Mouse (Mus musculus) small intestine, adult 2 months (tissue): ENCODE data around the gene Dus1l.
"Not testable (repeated sequence)": the region's sequence is repeated elsewhere in the genome, so short reads cannot be mapped to it uniquely, and the experiment has no call there.

ENCODE experiments used
- CTCF ChIP-seq: fragments of 200-500 bp; IDR thresholded peaks from 2 replicates; pipeline ENCODE4 v1.5.1; 2012; ENCODE audit warnings: low read depth, mild to moderate bottlenecking, control low read depth, inconsistent platforms, low read length, moderate library complexity, mixed read lengths; ENCODE audit not compliant: insufficient replicate concordance, insufficient read length; ENCODE audit errors: extremely low read depth
- POLR2A ChIP-seq: fragments of 200-500 bp; IDR thresholded peaks from 2 replicates; pipeline ENCODE4 v1.6.1; 2012; ENCODE audit warnings: low read depth, mild to moderate bottlenecking, control low read depth, inconsistent platforms, low read length, moderate library complexity

DNA sequence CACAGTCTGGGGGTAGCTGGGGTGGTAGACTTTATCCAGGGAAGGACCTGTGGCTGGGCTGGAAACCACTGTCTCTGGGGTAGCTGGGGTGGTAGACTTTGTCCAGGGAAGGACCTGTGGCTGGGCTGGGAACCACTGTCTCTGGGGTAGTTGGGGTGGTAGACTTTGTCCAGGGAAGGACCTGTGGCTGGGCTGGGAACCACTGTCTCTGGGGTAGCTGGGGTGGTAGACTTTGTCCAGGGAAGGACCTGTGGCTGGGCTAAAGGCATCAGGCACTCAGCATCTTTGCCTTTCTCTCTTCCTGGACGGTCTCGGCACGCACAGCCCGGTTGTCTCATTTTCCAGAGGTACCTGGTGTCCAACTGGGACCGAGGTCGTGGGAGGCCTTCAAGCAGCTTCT, 14.8 kb downstream of the Dus1l start:
- not testable (repeated sequence) for TF ChIP-seq CTCF, POLR2A
